Mouse (Mus musculus) splenic B cell, adult 2 months (primary cell): ENCODE data around the gene Slc16a7.

Source experiments
- DNase-seq: peaks from one replicate; pipeline ENCODE4 v3.0.0-alpha.2; 2011; ENCODE audit warnings: low read depth, low spot score
- H3K27me3 ChIP-seq: 2 replicates; pipeline ENCODE4 v1.6.1; 2012; ENCODE audit warnings: mild to moderate bottlenecking, low read length, moderate library complexity, mixed read lengths; ENCODE audit not compliant: control insufficient read depth, poor library complexity, insufficient read depth, severe bottlenecking
- H3K36me3 ChIP-seq: 2 replicates; pipeline ENCODE4 v1.6.1; 2012; ENCODE audit warnings: mild to moderate bottlenecking, low read length, moderate library complexity, mixed read lengths; ENCODE audit not compliant: control insufficient read depth, poor library complexity, insufficient read depth, severe bottlenecking

Gene Slc16a7

DNA sequence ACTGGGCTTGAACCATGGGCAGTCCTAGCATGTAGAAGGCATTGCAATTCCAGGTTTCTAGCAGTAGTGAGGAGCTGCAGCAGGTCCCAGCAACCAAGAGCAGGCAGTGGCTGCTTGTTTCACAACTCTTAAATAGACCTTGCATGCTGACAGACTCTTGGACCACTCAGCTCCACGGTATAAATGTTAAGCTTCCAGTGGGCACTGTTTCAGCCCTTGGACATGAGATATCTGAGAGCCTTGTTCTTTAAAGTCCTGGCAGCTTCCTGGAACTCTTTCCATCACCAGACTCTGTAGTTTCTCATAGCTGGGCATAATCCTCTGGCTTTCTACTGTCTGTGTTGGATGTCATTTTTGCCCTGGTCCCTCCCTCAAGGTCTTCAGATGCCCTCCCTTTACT, 43.7 kb downstream of the Slc16a7 start:
- DNase-seq: no peak
- H3K27me3 ChIP-seq: no peaks in the 10 kb centered on the region
- no peaks in the 10 kb centered on the region for H3K36me3 ChIP-seq

DNA sequence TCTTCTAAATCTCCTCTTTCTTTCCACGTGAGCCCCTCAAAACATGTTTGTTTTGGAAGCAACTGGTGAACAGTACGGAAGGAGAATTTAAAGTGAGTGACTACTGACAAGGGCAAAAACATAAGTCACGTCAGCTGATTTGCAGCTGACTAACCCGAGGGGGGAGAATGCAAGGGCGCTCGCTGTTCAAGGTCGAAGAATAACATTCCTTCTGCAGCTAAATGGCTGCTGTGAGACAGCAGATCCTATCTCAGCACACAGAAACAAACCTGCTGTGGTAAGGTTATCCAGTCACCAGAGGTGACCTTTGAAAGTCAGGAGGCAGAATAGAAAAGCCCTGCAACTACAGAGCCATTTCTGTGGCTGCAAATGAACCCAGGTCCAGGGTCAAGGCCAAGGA, 47.1 kb downstream of the Slc16a7 start:
- Histone ChIP-seq H3K36me3 (no peaks in the 10 kb centered on the region), H3K27me3 (no peaks in the 10 kb centered on the region)
- DNase-seq: no peak

DNA sequence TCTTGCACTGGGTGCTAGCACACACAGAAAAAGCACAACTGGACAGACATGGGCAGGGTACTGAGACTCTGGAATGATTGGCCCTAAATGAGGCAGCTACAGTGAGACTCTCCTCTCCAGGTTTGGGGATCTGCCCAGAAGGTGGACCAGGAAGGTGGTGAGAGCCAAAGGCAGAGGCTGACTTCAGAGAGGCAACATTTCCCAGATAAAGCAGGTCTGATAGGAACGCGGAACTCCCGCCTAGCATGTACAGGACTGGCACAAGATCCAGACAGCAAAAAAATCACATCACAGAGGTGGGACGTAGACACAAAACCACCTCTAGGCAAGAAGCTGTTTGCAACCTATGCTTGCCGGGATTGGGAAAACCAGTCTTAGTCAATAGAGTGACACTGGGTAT, 55.5 kb downstream of the Slc16a7 start:
- Histone ChIP-seq H3K27me3 (no peaks in the 10 kb centered on the region), H3K36me3 (no peaks in the 10 kb centered on the region; the same call in 1 of the 2 replicates)
- no peak for DNase-seq

DNA sequence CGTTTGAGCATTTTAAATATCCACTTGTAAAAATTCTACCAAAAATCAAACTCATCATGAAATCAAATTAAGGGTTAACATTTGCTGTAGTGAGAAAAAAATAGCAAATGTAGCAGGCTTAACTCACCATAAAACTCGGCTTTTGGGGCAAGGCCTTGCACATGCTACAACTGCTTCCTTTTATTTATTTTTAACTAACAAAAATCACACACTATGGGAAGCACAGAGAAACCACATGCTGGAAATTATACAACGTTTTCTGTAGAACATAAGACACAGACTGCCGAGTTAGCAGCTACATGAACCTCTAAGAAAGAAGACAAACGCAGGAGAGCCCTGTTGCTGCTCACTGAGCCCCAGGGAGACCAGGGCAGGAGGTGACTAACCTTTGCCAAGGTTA, 57.9 kb downstream of the Slc16a7 start:
- DNase-seq: no peak
- Histone ChIP-seq H3K36me3 (no peaks in the 10 kb centered on the region; the same call in 1 of the 2 replicates), H3K27me3 (no peaks in the 10 kb centered on the region)

DNA sequence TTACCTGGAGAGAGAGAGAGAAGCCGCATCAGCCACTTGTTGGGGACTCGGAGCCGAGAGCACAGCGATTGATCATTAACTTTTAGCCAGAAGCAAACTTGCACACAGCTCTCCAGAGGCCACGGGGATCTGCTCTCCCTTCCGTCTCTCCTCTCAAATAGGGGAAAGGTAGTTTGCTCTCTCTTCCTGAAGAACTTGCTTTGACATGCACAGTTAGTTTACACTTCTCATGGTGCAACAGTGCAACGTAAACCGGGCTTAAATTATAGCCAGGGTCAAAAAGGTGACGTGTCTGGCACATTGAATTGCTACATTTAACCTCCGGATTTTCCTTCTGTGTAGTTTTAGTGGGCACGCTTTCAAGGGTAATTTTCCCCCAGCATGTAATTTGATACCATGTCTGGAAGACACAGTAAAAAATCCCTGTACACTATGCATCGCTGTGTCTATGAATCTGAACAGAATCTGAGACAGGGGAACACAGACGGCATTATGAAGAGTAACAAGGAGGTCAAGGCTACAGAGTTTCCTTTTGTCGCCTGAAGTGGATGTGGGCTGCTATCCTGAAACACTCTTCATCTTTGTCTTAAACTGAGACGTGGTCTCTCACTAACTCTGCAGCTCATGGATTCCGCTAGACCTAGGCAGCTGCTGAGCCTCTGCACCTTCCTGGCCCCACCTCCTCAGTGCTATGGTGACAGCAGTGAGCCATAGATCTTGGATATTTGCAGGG, 60.8 kb downstream of the Slc16a7 start:
- Histone ChIP-seq H3K27me3 (no peaks in the 10 kb centered on the region), H3K36me3 (no peaks in the 10 kb centered on the region)
- DNase-seq: no peak

DNA sequence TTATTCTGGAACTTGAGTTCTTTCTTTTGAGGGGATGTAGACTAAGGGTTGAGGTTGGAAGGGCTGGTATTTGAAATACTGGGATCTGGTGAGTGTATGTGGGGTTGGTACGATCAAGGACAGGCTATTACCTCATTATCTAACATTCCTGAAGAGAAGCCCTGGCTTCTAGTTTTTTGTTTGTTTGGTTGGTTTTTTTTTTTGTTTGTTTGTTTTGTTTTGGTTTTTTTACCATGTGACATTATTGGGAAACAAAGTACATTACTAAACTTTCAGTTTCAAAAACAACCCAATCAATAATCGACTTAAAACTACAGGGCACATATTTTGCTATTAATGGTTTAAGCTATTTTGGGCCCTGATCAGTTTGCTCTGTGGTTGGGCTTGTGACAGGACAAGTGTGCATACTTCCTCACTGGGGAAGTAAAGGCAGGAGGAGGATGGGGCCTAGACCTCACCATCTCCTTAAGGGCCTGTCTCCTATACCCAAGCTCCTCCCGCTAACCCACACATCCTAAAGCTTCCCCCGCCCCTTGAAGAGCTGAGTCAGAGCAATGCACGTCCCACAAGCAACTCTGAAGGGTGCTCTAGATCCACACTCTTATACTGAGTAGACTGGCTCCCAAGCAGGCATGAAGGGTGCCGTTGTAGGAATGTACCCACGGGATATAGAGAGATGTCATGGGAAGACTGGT, 64.2 kb downstream of the Slc16a7 start:
- Histone ChIP-seq H3K27me3 (no peaks in the 10 kb centered on the region), H3K36me3 (no peaks in the 10 kb centered on the region)
- no peak for DNase-seq

DNA sequence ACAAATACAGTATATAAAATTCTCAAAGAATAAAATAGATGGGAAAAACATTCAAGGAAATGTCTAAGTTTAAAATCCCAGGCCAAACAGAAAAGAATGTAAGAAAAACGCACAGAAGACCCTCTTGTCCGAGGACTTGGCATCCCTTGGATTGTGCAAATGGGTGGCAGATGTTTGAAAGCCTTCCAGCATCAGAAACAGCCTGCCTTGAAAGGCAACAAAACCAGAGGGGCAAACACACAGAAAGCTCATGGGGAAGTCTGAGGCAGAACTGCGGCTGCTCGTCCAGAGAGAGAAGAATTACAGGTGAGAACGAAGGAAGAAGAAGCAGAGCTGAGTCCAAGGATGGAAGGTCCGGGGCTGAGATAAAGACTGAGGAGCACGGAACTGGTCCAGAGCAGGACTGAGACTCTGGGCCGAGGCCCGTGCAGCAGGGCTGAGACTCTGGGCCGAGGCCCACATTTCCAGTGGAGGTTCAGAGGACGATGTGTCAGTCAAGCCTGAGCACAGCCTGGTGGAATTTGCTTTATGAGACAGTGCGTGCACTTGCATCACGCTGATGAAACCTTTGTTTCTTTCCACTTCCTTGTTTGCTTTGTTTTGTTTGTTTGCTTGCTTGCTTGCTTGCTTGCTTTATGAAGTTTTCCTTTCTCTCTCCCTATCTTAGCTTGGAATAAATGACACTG, 65.0 kb downstream of the Slc16a7 start:
- Histone ChIP-seq H3K36me3 (no peaks in the 10 kb centered on the region), H3K27me3 (no peaks in the 10 kb centered on the region)
- DNase-seq: no peak

DNA sequence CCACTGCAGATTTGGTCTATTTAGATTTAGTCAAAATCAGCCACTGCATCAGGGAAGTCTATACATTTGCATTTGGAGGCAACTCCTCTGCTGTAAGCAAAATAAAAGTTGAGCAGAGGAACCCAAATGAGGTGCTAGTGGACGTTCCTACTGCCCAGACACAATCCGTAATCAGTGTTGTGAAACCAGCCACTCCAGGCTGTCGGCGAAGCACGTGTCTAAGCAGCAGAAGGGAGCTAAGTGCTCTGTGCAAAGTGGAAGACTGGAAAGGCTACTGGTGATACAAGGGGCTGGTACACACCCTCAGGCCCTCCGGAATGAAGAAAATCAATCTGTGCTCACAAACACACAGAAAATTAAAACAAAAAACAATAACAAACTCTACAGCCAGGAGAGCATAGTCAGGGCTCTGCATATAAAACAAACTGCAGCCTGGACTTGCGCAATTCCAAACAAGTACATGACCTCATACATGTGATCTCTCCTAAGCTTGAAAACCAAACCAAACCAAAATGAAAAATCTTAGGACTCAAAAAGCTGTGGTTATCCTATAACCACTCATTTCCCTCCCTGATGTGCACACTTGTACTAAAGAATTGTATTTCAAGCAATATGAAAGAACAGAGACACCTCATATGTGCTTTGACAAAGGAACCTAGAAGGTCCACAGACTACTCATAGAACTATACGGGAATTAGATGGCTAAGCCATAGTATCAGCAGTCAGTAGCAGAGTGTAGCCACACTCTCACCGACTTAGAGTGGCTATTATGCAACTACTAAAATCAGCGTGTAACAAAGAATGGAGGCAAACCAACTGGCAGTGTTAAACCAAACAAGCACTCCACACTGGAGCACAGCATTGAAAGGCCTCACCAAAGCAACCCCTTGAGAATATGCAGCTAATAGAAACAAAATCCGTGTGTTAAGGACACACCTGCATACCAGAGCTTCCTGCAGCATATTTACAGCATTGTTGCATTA, 67.5 kb downstream of the Slc16a7 start:
- no peaks in the 10 kb centered on the region for H3K36me3 ChIP-seq
- no peak for DNase-seq
- no peaks in the 10 kb centered on the region for H3K27me3 ChIP-seq

DNA sequence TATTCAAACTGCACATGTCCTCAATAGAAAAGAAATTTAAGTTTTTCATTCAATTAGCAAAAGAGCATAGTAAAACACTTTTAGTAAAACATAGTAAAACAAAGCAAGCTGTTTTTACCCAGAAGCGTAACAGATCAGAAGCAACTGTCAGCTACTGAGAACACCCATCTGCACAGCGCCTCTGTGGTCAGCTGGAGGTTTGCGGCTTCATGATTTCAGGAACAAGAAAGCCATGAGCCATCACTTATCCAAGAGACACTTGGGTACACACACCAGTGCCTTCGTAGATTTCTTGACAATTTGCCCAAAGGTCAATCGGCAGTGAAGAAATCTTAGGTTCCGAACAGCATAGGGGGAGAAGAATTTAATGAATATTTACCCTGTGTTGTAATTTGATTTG, 71.9 kb downstream of the Slc16a7 start:
- H3K27me3 ChIP-seq: no peaks in the 10 kb centered on the region
- no peaks in the 10 kb centered on the region for H3K36me3 ChIP-seq
- peak; percentile 22 for DNase-seq

DNA sequence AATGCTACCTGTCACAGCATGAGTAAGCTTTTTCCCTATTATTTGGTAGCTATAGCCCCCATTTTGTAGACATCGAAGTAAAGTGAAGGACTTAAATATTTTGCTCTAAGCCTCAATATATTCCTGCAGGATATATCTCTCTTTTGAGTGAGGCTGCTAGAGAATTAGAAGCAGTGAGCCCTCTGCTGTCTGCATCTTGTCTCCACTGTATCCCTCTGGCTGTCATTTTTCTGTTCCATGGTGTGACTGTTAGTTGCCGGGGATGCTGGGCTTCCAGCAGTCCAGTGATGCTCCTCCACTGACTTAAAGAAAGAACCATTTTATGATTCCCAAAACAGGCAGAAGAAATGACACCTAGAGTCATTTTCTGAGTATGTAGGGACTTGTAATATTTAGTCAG, 78.4 kb downstream of the Slc16a7 start:
- DNase-seq: no peak
- Histone ChIP-seq H3K27me3 (no peaks in the 10 kb centered on the region), H3K36me3 (no peaks in the 10 kb centered on the region)

DNA sequence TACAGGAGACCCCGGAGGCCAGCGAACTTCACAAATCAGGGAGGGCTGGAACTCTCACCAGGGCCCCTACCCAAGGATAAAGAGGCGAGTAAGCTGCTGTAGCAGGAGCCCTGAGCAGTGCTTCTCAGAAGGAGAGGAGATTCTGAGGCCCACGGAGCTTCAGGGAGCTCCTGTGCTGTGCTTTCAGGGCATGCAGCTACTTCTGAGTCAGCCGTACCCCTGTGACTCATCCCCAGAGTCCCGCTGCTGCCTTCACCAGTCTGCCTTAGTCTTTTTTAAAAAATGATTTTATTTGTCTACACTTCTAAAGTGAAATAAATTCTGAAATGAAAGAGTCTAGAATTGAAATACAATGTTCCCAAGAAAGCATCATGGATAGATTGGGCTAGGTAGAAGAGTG, 91.2 kb downstream of the Slc16a7 start:
- Histone ChIP-seq H3K27me3 (no peaks in the 10 kb centered on the region), H3K36me3 (peaks cover 1% of the 10 kb centered on the region; the same call in 1 of the 2 replicates)
- no peak for DNase-seq

DNA sequence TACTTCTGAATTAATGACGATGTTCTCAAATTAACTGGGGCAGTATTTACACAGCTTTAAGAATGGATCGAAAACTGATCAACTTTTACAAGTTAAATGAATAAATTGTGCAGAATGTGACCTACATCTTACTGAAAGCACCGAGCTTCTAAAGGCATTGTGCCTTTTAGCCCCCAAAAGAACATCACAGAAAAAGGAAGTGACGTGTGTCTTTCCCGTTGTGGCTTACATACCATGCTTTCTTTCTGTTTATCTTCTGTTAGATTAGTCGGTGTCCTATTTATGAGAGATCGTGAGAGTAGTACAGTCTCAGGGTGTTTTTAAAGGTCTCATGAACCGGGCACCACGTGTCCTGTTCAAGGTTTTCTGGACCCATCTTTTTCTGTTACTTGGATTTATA, 98.9 kb downstream of the Slc16a7 start:
- no peak for DNase-seq
- Histone ChIP-seq H3K36me3 (no peaks in the 10 kb centered on the region), H3K27me3 (no peaks in the 10 kb centered on the region)

DNA sequence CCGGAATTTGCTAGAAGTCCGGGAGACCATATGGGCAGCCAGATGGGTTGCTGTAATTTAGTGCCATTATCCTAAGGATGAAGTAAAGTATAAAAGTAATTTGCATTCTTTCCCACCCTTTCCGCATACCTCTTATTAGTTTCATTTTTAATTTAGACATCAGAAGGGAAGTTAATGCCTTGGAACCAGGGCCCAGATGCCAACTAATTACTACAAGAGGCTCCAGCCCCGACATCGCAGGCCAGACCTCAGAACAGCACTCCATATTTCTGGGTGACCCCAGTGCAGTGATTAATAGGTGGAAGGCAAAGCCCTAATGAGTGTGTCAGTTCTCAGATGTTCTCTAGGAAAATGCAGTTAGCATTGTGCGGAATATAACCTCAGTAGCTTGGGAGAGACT, 100.7 kb downstream of the Slc16a7 start:
- no peak for DNase-seq

DNA sequence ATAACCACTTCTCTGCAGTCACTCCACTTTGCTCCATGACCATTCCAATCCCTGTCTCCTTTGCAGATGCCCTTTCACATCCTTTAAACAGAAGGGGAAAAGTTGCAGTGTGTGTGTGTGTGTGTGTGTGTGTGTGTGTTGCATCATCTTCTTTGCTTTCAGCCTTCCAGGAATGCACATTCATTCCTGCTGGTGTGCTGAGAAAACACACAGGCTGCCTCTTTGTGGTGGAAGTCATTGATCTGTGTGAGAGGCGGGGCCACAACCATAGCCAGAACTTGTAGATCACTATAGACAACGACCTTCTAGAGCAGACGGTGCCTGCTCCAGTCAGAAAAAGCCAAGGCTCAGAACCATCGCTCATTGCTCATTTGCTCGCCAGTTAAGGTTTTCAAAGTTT, 103.9 kb downstream of the Slc16a7 start:
- DNase-seq: no peak
- Histone ChIP-seq H3K36me3 (no peaks in the 10 kb centered on the region), H3K27me3 (no peaks in the 10 kb centered on the region)

More for the DNA sequence above, 100.7 kb downstream of the Slc16a7 start:
- H3K36me3 ChIP-seq: no peaks in the 10 kb centered on the region
- H3K27me3 ChIP-seq: no peaks in the 10 kb centered on the region
